Comparison of ENCODE assay signal across 8 mouse cellular contexts in the genomic region with DNA sequence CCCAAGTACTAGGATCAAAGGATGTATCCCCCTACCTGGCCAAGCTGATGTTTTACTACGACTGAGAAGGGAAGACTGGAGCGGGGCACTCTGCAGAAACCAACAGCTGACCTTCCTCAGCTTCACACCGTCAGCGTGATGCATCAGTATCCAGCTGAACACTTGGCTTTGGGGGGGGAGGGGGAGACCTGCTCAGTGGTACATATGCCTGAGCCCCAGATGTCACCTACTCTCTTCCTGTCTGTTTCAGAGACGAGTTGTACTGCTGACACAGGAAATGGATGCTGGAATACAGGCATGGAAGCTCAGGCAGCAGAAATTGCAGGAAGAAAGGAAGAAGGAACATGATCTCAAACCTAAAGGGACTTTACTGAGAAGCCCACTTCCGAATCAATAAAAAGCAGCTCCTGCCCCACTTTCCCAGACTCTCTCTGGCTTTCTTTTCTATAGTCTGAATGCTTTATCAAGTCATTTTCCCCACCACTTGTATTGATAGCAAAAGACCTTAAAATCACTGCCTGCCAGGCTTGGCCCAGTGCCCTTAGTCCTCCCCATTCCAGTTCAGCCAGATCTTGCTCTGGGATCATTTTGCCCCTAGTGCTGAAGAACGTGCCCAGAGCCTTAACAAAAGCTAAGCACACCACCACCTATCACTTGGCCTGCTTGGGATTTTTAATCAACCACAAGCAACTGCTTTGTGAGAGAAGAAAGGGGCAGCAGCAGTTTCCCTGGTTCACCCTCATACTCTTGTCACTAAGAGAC. TPM values are rescaled to one million over a fixed set of nuclear protein-coding genes. Genes with fewer than 3 reads are reported as not detected.
DNase-seq lines count a peak whose midpoint lies in the region; ATAC-seq lines count a peak whose summit lies in the region.
"Had no signal": no experiment of that assay in that cellular context is flagged by ENCODE, and none has a peak within 500 bp of the region (broad histone marks: within the 10 kb centered on the region; RNA-seq: fewer than 3 reads in every experiment).

No protein-coding gene starts in this region.

- H3K9me3 ChIP-seq in lung, embryonic 15.5 days = no peaks in the 10 kb centered on the region
- H3K9me3 ChIP-seq in forebrain, embryonic 12.5 days = no peaks in the 10 kb centered on the region
- no peaks in the 10 kb centered on the region for H3K9me3 ChIP-seq in limb, embryonic 10.5 days (replicated peaks)
- no peaks in the 10 kb centered on the region for H3K9me3 ChIP-seq in neural tube, embryonic 13.5 days

- peak overlapping the region; percentile 99 for H3K27ac ChIP-seq in lung, embryonic 15.5 days
- peak overlapping the region; percentile 91 for H3K27ac ChIP-seq in forebrain, embryonic 12.5 days
- peak overlapping the region; percentile 96 for H3K27ac ChIP-seq in limb, embryonic 10.5 days
- H3K27ac ChIP-seq in neural tube, embryonic 13.5 days (replicated peaks) = peak overlapping the region; percentile 88

- no peak overlapping the region for H3K4me3 ChIP-seq in lung, embryonic 15.5 days
- no peak overlapping the region for H3K4me3 ChIP-seq in forebrain, embryonic 12.5 days (replicated peaks)
- peak overlapping the region; percentile 84 for H3K4me3 ChIP-seq in limb, embryonic 10.5 days
- H3K4me3 ChIP-seq in neural tube, embryonic 13.5 days = no peak overlapping the region; the same call in 1 of the 2 replicates

- H3K4me2 ChIP-seq in lung, embryonic 15.5 days = peak overlapping the region; percentile 77
- H3K4me2 ChIP-seq in forebrain, embryonic 12.5 days = peak overlapping the region; percentile 65
- peak overlapping the region; percentile 65 for H3K4me2 ChIP-seq in neural tube, embryonic 13.5 days

- no peaks in the 10 kb centered on the region for H3K27me3 ChIP-seq in lung, embryonic 15.5 days
- H3K27me3 ChIP-seq in forebrain, embryonic 12.5 days = peaks cover 16% of the 10 kb centered on the region; the same call in 1 of the 2 replicates
- H3K27me3 ChIP-seq in limb, embryonic 10.5 days (ENCODE audit: low read depth, poor library complexity, severe bottlenecking) = no peaks in the 10 kb centered on the region
- peaks cover 27% of the 10 kb centered on the region for H3K27me3 ChIP-seq in neural tube, embryonic 13.5 days

- H3K36me3 ChIP-seq in lung, embryonic 15.5 days = 0 out of 2 replicates have a peak, but pooled peaks cover 4% of the 10 kb centered on the region
- peaks cover 11% of the 10 kb centered on the region for H3K36me3 ChIP-seq in forebrain, embryonic 12.5 days (replicated peaks)
- H3K36me3 ChIP-seq in limb, embryonic 10.5 days = peaks cover 28% of the 10 kb centered on the region
- H3K36me3 ChIP-seq in neural tube, embryonic 13.5 days = peaks cover 11% of the 10 kb centered on the region; the same call in 1 of the 2 replicates

- H3K4me1 ChIP-seq in lung, embryonic 15.5 days = peaks cover 58% of the 10 kb centered on the region
- peaks cover 67% of the 10 kb centered on the region for H3K4me1 ChIP-seq in forebrain, embryonic 12.5 days
- peaks cover 60% of the 10 kb centered on the region for H3K4me1 ChIP-seq in limb, embryonic 10.5 days
- H3K4me1 ChIP-seq in neural tube, embryonic 13.5 days (replicated peaks) = peaks cover 80% of the 10 kb centered on the region

- ATAC-seq in lung, embryonic 15.5 days (ENCODE audit: borderline replicate concordance, extremely low read depth, low FRiP score, low TSS enrichment) = no peak
- no peak for ATAC-seq in forebrain, embryonic 12.5 days (ENCODE audit: low FRiP score)
- no peak for ATAC-seq in neural tube, embryonic 13.5 days (ENCODE audit: low read depth)

- 0 out of 2 replicates have a peak overlapping the region, but pooled peaks have one; percentile 97 for H3K9ac ChIP-seq in lung, embryonic 15.5 days
- H3K9ac ChIP-seq in forebrain, embryonic 12.5 days = 0 out of 2 replicates have a peak overlapping the region, but pooled peaks have one; percentile 12
- no peak overlapping the region; the same call in 1 of the 2 replicates for H3K9ac ChIP-seq in neural tube, embryonic 13.5 days

- no peak for DNase-seq in lung, postnatal 36 days
- no peak for DNase-seq in limb, embryonic 10.5 days (ENCODE audit: low spot score)
- DNase-seq in yolk sac, embryonic 10.5 days (ENCODE audit: low spot score) = no peak
- DNase-seq in cerebellum, adult 11-12 months = no peak
- DNase-seq: right cerebral cortex, adult 18-20 months had no signal

- 29% methylated on average over 7 of the region's 7 CpGs for WGBS in lung, embryonic 15.5 days
- WGBS in forebrain, embryonic 12.5 days = 77% methylated on average over 7 of the region's 7 CpGs
- WGBS in limb, embryonic 10.5 days = 63% methylated on average over 7 of the region's 7 CpGs
- WGBS in neural tube, embryonic 13.5 days = 64% methylated on average over 7 of the region's 7 CpGs

RNA-seq across cellular contexts. Expression of a gene that starts 1.9 kb away (rescaled TPM):
- polyA plus RNA-seq in lung, embryonic 15.5 days (2015; fragmentation: Nextera tagmentation; extraction: Ambion mirVana) = 180 and 182 TPM in 2 replicates
- 76.0 and 79.2 TPM in 2 replicates for polyA plus RNA-seq in forebrain, embryonic 12.5 days (2016; fragmentation: Nextera tagmentation; extraction: Ambion mirVana)
- polyA plus RNA-seq in limb, embryonic 10.5 days (2016; fragmentation: Nextera tagmentation; extraction: Ambion mirVana) = 68.3 and 84.7 TPM in 2 replicates
- 52.7 and 65.4 TPM in 2 replicates for polyA plus RNA-seq in neural tube, embryonic 13.5 days (2015; fragmentation: Nextera tagmentation; extraction: Ambion mirVana)

RNA-seq across cellular contexts. Expression of a gene that starts 2.8 kb away (rescaled TPM):
- polyA plus RNA-seq in lung, embryonic 15.5 days (2015; fragmentation: Nextera tagmentation; extraction: Ambion mirVana) = 268 and 271 TPM in 2 replicates
- 274 and 307 TPM in 2 replicates for polyA plus RNA-seq in forebrain, embryonic 12.5 days (2016; fragmentation: Nextera tagmentation; extraction: Ambion mirVana)
- 198 and 219 TPM in 2 replicates for polyA plus RNA-seq in limb, embryonic 10.5 days (2016; fragmentation: Nextera tagmentation; extraction: Ambion mirVana)
- 209 and 275 TPM in 2 replicates for polyA plus RNA-seq in neural tube, embryonic 13.5 days (2015; fragmentation: Nextera tagmentation; extraction: Ambion mirVana)

RNA-seq across cellular contexts. Expression of a gene that starts 11.9 kb away (rescaled TPM):
- polyA plus RNA-seq in lung, embryonic 15.5 days (2015; fragmentation: Nextera tagmentation; extraction: Ambion mirVana) = 10.7 and 11.9 TPM in 2 replicates
- polyA plus RNA-seq in forebrain, embryonic 12.5 days (2016; fragmentation: Nextera tagmentation; extraction: Ambion mirVana) = 4.2 and 5.4 TPM in 2 replicates
- 2.3 and 3.1 TPM in 2 replicates for polyA plus RNA-seq in limb, embryonic 10.5 days (2016; fragmentation: Nextera tagmentation; extraction: Ambion mirVana)
- 6.7 and 7.9 TPM in 2 replicates for polyA plus RNA-seq in neural tube, embryonic 13.5 days (2015; fragmentation: Nextera tagmentation; extraction: Ambion mirVana)

RNA-seq across cellular contexts. Expression of a gene that starts 34.4 kb away (rescaled TPM):
- polyA plus RNA-seq in lung, embryonic 15.5 days (2015; fragmentation: Nextera tagmentation; extraction: Ambion mirVana) = 51.5 and 57.5 TPM in 2 replicates
- polyA plus RNA-seq in forebrain, embryonic 12.5 days (2016; fragmentation: Nextera tagmentation; extraction: Ambion mirVana) = 26.2 and 29.8 TPM in 2 replicates
- 23.9 and 24.4 TPM in 2 replicates for polyA plus RNA-seq in limb, embryonic 10.5 days (2016; fragmentation: Nextera tagmentation; extraction: Ambion mirVana)
- 30.1 and 32.7 TPM in 2 replicates for polyA plus RNA-seq in neural tube, embryonic 13.5 days (2015; fragmentation: Nextera tagmentation; extraction: Ambion mirVana)

RNA-seq across cellular contexts. Expression of a gene that starts 46.4 kb away (rescaled TPM):
- polyA plus RNA-seq in lung, embryonic 15.5 days (2015; fragmentation: Nextera tagmentation; extraction: Ambion mirVana) = 14.6 and 16.2 TPM in 2 replicates
- polyA plus RNA-seq in forebrain, embryonic 12.5 days (2016; fragmentation: Nextera tagmentation; extraction: Ambion mirVana) = 26.1 and 29.9 TPM in 2 replicates
- 3.6 and 5.3 TPM in 2 replicates for polyA plus RNA-seq in limb, embryonic 10.5 days (2016; fragmentation: Nextera tagmentation; extraction: Ambion mirVana)
- 47.8 and 51.3 TPM in 2 replicates for polyA plus RNA-seq in neural tube, embryonic 13.5 days (2015; fragmentation: Nextera tagmentation; extraction: Ambion mirVana)
